In genomic region chr4:128325511-128325910, GRCm38 (mm10) we compare ENCODE assay signal across 18 mouse cellular contexts.
DNase-seq lines count a peak whose midpoint lies in the region; ATAC-seq lines count a peak whose summit lies in the region.
"Had no signal": no experiment of that assay in that cellular context is flagged by ENCODE, and none has a peak within 500 bp of the region (broad histone marks: within the 10 kb centered on the region; RNA-seq: fewer than 3 reads in every experiment).

No protein-coding gene starts in this region.

- no peak for DNase-seq in cerebellum, postnatal 4 days (ENCODE audit: low spot score in 2 of 2)
- DNase-seq in cerebellum, adult 11-12 months = peak; percentile 21
- DNase-seq in cerebellum, adult 8-10 months = peak; percentile 21
- peak; percentile 41 to 56 for DNase-seq in cerebellum, postnatal 10 days
- no peak for DNase-seq in right cerebral cortex, postnatal 25 days
- no peak for DNase-seq in ovary, postnatal 10 days (ENCODE audit: low spot score)
- DNase-seq: adrenal gland, postnatal 14 days; forebrain, postnatal 0 days; gastrocnemius, adult 2 months; gastrocnemius, postnatal 14 days; kidney, adult 18-20 months had no signal

- 0 out of 2 replicates have a peak, but pooled peaks have one; percentile 36 for ATAC-seq in cerebellum, adult (ENCODE audit: insufficient number of reproducible peaks, low FRiP score, low TSS enrichment)
- ATAC-seq in monocyte, adult 5-6 weeks (replicated peaks; ENCODE audit: insufficient number of reproducible peaks, low FRiP score, low TSS enrichment, poor library complexity, severe bottlenecking) = no peak
- ATAC-seq: activated CD4-positive, CD25-positive, alpha-beta regulatory T cell, adult 4 months; forebrain, embryonic 14.5 days; forebrain, postnatal 0 days; hindbrain, embryonic 16.5 days; inflammation-experienced regulatory T-cells, adult 6 months; intestine, embryonic 16.5 days had no signal

Comparison
In these comparisons a context has a peak if more than half of its experiments do, and no peak if none do; other contexts are left out.
1. DNase-seq: peak in cerebellum, adult 11-12 months (single experiment), cerebellum, adult 8-10 months (single experiment) and cerebellum, postnatal 10 days (2 of 2); none in cerebellum, postnatal 4 days (0 of 2), right cerebral cortex, postnatal 25 days (single experiment) and ovary, postnatal 10 days (single experiment).